Mouse (Mus musculus) cortical plate, adult 2 months (tissue): ENCODE data around the gene Cldn9.

Source experiments
- CTCF ChIP-seq: fragments of 200-500 bp; IDR thresholded peaks from 2 replicates; pipeline ENCODE4 v1.5.1; 2011; ENCODE audit warnings: mild to moderate bottlenecking, control low read depth, low read length; ENCODE audit not compliant: insufficient read depth; ENCODE audit errors: extremely low read depth
- POLR2A ChIP-seq: fragments of 200-500 bp; IDR thresholded peaks from 2 replicates; pipeline ENCODE4 v1.6.1; 2011; ENCODE audit warnings: mild to moderate bottlenecking, low read length, control low read depth; ENCODE audit not compliant: insufficient read depth; ENCODE audit errors: extremely low read depth

DNA sequence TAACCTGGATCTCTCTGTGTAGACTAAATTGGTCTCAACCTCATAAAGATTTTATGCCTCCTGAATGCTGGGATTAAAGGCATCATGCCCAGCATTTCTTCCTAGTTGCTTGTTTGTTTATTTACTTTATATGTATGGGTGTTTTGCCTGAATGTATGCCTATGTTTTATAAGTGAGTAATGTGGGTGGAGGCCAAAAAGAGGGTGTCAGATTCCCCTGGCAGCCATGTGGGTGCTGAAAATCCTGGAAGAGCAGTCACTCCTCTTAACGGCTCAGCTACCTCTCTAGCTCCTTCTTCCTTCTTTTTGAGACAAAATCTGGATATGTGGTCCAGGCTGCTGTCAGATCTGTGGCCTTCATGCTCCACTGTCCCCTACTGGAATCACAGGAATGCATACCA is 46.6 kb upstream of the Cldn9 start:
- TF ChIP-seq CTCF (no peak), POLR2A (no peak)
